Mouse (Mus musculus): ENCODE measurements at regions not wholly inside any gene's neighbourhood (a gene's known extent, or its start where the extent isn't known, plus 50 kb on each side); places are given as distances from the start of the nearest gene placed in this dataset.

- no peak for TF ChIP-seq POLR2A (IDR thresholded peaks at IDR 0.05; ENCODE audit: control insufficient read depth in 1 of 2, insufficient read depth in 1 of 2, low read depth in 1 of 2, low read length in 2 of 2, poor library complexity in 1 of 2)
- no peak for TF ChIP-seq HCFC1 (IDR thresholded peaks at IDR 0.05; ENCODE audit: low read depth, low read length)
- TF ChIP-seq MEF2A (IDR thresholded peaks at IDR 0.05; ENCODE audit: extremely low read depth, insufficient replicate concordance, low read depth, low read length, poor library complexity, severe bottlenecking) = no peak
- TF ChIP-seq CTCF (IDR thresholded peaks at IDR 0.05 in 2 of 3, conservative IDR thresholded peaks at IDR 0.05 in 1 of 3; ENCODE audit: control insufficient read depth in 1 of 3, insufficient read depth in 1 of 3, low read depth in 2 of 3, low read length in 3 of 3, poor library complexity in 1 of 3, severe bottlenecking in 1 of 3) = no peak
- TF ChIP-seq TCF12 (IDR thresholded peaks at IDR 0.05; ENCODE audit: low read depth, low read length) = no peak
- no peak for TF ChIP-seq MXI1 (IDR thresholded peaks at IDR 0.05; ENCODE audit: low read depth, low read length)
- TF ChIP-seq MAX (IDR thresholded peaks at IDR 0.05; ENCODE audit: low read length) = no peak
- no peak for TF ChIP-seq SMC3 (IDR thresholded peaks at IDR 0.05; ENCODE audit: low read depth, low read length)
- no peak for TF ChIP-seq E2F4 (IDR thresholded peaks at IDR 0.05; ENCODE audit: borderline replicate concordance, low read depth, low read length)
- TF ChIP-seq GABPA (IDR thresholded peaks at IDR 0.05; ENCODE audit: low read depth, low read length) = no peak
Measured at GRCm38 (mm10) chr8:115612119-115612518, 95.5 kb downstream of the Maf start.

All from MEL (cell line).